Mouse (Mus musculus) kidney, postnatal 25 days (tissue): ENCODE measurements at regions not wholly inside any gene's neighbourhood (a gene's known extent, or its start where the extent isn't known, plus 50 kb on each side); places are given as distances from the start of the nearest gene placed in this dataset.

ENCODE experiments used
- DNase-seq, 2 experiments: peaks; one replicate each; pipeline ENCODE4 v3.0.0; 2021; ENCODE audit warnings: mixed read lengths in 2 of 2

DNA sequence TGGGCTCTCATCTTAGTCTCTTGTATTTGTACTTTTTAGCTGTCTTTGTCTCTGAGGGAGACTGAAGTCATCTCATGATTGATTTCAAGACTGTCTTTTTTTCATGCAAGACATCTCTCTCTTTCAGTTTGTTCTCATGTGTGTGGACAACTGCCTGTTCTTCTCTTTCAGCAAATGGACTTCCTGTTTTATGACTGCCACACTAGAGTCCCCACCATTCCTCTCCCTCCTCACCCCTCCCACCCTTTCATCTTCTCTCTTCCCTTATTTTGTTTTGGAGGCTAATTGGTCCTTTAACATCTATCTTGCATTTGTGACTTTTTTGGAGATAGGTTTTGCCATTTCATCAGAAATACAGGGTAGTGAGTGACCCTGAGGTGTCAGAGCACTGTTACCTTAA lies 311.8 kb upstream of the Gm5148 start:
- DNase-seq, result no peak

DNA sequence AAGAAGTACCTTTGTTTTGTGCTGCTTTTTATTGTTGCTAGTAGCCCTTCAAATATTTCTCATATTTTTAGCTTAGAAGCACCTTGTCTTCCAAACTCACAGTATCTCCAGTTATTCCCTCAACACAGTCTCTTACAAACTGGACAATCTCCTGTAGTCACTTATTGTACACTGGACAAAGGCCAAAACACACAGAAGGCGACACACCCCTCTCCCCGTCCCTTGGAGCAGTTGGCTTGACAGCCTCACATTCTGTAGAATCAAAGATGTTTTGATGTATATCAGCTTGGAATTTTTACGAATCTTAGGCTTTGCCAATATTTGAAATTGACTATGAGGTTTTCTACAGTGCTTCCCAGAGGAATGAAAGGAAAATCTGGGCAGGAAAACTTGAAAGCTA lies 309.8 kb upstream of the Gm5148 start:
- DNase-seq, result no peak

DNA sequence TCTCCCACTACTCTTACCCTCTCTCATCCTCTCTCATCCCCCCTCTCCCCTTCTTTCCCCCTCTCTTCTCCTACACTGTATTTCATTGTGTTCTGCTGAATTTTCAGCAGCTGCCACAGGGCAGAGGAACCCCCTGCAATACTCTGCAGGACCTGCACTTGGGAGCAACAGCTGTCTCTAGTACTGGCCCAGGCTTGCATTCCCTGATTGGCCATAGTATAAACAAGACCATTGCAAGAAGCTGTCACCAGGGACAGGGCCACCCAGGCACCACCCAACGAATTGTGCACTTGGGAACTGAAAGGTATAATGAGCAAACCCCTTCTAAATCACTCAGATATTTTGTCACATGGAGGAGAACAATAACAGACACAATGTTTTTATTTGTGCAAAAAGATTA lies 290.5 kb upstream of the Gm5148 start:
- no peak for DNase-seq

DNA sequence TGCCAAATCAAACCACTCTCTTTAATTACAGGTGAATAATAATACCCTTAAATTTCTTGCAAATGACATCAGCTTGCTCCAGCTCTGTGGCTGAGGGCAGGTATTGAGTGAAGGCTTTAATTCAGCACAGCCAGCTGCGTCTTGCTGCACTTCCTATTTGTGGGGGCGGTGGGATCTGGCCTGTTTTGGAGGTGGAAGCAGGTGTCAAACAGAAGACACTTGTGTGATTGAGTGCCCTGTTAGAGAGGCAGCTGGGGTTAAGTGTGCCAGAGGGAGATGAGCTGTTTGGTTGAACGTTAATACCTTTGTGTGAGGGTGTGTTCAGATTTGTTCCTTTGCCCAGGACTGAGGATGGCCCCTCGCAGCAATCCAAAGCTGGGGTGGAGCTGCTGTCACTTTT lies 284.9 kb upstream of the Gm5148 start:
- no peak for DNase-seq

DNA sequence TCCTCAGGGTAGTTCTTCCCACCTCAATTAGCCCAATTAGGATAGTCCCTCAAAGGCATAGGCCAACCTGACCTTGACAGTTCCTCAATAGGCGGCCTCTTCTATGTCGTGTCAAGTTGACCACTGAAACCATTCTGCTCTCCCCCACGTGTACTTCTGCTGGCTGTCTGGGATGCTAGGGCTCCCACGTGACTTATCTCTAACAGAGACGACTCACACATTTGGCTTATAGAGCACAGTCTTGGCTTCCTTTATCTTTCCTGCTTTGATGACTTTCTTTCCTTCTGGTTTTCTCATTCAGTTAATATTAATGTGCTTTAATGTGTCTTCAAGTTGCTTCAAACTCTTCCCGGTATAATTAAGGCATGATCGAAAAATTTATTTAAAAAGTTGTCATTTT lies 284.0 kb upstream of the Gm5148 start:
- no peak for DNase-seq

DNA sequence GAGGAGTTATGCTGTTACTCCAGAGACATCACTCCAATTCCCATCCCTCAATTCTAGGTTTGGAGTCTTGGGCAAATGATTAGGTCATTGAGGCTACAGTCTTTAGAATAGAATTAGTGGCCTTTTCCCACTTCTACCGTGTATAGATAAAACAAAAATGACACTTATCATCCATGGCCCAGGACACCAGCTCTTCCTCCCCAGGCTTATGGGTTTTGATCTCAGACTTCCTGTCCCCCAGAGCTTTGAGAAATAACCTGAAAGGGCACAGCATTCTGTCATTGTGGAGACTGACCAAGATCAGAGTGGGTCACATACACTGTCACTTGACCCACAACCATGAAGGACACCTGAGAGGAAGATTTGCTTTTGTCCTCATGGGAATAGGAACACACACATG lies 283.3 kb upstream of the Gm5148 start:
- no peak for DNase-seq

DNA sequence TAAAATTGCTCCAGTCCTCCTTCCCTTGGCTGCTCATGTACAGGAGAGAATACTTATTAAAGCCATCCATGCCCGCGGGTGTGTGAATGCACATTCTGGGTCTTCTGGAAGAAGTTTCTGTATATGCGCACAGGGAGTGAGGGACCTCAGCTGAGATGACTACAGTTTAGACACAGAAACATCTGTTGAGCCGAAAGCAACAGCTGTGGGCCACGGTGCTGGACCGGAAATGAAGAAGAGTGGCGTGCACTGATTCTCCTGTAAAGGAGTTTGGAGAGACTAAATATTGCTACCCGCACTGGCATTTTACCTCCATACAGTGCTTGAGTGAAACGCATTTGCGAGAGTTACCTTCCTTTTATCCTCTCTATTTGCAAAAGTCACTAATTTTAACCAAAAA lies 278.0 kb upstream of the Gm5148 start:
- DNase-seq, result no peak

DNA sequence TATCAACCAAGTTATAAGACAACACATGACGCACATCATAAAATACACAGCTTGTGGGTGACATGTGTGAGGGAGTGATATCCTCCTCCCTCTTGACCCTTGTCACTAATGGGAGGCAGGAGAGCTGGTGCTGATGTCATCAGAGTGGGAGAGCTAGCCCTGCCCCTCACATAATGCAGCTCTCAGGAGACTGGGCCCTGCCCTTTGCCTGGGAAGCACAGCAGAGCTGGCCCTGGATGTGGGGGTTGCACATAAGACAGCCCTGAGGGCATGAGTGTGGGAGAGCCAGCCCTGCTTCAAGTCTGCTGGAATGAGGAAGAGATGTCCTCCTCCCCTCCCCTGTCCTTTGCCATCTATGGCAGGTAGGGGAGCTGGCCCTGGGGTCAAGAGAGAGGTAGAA lies 275.5 kb upstream of the Gm5148 start:
- peak in 1 of 2 experiments; percentile 48 for DNase-seq

DNA sequence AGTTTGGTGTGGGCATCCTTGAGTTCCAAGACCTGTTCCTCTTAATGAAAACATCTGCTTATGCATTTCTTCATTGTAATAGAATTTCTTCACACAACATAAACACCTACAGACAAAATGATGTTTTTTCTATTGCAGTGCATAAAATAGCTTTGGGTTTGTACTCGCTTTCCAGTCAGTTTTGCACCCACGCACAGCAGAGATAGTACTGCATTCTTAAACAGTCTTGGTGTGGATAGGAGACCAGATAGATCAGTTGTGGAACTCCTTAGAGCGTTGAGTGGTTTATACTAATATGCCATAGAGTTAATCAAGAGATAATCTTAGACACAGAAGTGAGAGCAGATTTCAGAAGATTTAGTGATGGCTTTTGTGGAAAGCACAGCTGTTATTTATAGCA lies 273.7 kb upstream of the Gm5148 start:
- no peak for DNase-seq

DNA sequence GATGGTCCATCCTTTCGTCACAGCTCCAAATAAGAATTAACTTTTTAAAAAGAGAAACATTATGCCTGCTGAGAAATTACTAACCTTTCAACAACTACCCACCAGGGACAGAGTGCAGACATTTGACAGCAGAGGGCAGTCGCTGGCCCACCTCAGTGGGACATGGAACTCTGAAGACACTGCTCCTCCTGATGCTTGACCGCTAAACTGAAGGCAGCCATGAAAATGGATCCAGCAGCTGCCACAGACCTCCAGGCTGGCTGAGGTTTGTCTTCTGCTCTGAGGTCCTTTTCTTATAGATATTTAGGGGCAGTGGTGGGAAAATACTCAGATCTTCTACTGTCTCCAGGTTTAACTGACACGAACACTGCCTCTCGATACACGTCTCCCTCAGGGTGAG lies 265.7 kb upstream of the Gm5148 start:
- no peak for DNase-seq

DNA sequence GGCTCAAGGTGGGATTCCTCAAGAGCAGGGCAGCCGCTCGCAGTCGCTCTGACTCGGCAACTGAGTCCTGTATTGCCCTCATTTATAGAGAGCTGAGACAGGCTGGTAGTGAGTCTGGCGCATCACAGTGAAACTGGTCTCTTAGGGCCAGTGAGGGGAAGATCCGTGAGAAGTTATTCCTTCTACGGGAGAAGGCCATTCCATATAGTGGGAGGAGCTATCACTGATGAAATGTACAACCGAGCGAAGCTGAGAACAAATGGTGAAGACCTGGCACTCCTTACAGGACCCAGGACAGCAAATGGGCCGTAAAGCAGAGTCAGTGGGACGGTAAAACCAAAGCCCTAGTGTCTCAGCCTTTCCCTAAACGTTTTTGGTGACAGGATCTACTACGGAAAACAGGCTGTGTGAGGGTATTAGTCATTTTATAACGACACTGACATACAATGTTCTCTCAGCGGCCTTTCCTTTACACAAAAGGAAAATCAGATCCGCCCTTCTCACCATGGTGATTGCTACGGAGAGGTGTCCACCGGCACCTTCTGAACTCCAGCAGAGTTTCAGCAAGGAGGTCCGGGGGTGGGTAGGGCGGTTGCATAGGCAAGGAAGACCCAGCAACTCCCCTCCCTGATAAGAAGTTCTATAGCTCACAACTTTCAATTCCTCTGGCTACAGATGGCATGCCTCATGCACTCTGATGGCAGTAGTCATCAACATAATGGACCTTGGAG lies 263.6 kb upstream of the Gm5148 start:
- DNase-seq, result no peak

DNA sequence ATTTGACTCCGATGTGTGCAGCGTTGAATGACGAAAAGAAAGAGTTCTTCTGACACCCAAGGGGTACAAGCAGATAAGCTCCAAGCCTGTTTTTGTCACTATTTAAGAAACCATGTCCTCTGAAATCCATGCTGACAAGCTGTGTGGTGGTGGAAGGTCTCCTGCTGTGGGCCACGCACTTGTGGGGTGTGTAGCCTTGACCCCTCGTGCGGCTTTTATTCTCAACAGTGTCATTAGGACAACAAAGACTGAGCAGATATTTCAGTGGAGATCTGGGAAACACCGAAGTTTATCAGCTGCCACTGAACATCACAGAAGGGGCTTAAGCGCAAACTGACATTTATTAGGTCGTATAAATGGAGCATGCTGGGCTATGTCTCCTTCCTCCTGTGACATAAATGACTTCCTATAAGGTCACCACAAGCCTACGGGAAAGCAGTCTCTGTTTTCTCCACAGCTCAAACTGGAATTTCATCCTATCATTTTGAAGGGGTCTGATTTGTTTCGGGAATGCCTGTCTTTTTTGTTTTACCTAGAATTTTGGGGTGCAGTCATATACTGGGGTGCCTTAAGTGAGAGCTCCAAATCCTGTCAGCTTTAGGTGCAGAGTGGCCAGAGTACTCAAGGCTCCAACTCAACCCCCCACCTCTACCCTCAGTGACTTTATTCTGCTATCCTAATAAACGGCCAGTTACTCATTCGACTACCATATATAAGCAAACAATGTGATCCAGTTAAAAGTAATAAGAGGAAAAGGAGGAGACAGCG lies 262.9 kb upstream of the Gm5148 start:
- DNase-seq, result no peak

DNA sequence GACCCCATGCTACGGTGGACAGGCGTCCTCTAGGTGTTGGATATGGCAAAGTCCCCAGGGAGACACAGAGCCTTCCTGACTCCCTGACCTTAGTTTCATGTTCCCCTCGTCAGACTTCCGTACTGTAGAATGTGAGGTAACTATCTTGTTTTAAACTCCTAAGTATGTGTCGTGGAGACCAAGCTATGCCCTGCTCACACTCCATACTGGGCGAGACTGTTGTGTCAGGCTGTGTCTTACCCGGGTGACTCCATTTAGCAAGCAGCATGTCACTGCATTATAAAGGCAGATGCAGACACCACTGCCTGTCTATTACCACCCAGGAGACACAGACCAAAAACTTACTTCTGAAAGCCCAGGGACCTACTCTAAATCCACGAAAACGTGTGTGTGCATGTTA lies 260.4 kb upstream of the Gm5148 start:
- no peak for DNase-seq

DNA sequence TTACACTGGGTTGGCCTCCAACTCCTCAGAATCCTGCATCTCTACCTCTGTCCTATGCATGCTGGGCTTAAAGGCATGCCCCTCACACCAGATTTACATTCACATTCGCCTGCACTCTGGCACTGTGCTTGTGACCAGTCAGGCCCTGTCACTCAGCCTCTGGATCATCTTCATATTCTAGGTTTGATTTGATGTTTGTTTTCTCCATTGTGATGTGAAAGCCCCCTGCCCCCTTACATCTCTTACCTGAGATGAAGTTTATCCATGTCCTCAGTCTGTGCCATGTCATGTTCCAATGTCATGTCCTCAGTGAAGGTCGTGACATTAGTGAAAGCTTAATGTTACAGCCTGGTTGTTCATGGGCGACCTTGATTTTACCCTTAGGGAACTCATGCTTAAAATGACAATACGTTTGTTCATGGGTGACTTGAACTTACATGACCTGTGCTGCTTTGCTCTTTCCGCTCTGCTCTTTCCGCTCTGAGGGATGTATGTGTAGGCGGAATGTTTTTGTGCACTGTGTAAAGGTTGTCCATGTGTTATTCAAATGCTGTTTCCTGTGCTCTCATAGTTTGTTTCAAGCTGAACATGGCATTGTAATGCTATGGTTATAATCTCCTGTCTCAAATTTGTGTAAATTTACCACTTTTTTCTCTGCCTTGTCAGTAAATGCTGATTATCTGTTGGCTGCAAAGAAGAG lies 257.3 kb upstream of the Gm5148 start:
- no peak for DNase-seq

DNA sequence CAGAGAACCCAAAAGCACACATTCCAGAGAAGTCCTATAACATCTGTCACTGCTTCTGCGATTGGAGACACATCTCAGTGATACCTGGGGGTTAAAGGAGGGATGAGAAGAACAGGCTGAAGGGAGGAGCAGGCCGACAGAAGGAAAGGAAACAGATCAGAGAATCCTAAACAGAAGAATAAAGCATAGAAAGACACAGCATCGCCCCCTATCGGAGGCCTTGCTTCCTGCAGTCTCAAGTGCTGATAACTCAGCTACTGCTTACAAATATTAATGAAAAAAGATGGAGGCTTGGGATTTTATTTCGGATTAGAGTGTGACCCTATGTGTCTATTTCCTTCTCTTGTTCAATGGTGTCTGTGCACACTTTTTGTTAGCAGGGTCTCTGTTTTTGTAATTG lies 255.6 kb upstream of the Gm5148 start:
- peak in 1 of 2 experiments; percentile 47 for DNase-seq

DNA sequence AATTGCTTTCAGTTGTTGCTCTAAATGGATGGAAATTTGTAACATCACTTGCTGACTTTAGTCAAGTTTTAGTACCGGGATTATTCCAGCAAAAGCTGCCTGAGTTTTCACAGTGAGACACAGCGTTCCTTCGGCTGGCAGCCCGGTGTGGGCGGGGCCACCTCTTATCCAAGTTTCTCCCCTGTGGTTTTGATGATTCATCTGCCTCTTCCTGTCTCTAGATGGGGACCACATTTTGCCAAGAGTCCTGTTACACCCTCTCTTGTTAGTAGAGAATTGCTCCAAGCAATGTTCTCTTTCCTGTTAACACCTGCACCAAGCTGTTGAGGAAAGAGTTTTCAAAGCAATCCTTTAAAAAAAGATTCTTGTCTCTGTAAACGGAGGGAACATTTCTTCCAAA lies 254.2 kb upstream of the Gm5148 start:
- DNase-seq, result peak; percentile 80 to 87

DNA sequence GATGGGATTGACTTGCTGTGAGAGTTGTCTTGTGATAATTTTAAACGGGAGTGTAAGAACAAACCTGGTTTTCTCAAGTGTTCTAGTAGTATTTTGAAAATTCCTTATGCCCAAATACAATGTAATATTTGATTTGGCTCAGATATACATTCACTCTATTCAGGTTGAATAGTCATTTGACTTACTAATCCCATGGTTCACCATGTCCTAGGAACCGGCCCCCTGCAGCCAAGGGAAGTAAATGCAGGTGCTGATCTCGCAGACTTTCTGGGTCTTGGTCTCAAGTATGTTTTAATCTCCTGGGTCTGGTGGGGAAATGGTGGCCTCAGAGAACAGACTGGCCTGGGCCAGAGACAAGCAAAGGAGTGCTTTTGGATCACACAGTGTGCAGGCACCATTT lies 253.2 kb upstream of the Gm5148 start:
- DNase-seq, result no peak

DNA sequence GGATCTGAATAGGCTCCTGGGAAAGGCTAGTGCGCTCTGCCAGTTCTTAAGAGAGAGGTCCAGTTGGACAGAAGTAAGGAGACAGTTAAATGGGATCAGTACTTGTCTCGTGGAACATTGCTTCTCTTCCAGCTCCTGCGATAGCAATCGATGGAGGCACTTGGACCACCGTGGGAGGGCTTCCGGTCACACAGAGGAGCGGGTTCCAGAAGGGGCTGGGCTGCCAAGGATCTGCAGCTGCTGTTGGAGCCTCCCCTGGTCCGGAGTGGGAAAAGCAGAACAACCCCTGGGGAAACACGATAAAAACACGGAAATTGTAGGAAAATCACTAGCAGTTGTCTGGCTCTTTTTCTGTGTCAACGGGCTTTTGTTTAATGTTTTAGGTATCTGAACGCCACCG lies 252.3 kb upstream of the Gm5148 start:
- DNase-seq, result peak; percentile 72 to 86

DNA sequence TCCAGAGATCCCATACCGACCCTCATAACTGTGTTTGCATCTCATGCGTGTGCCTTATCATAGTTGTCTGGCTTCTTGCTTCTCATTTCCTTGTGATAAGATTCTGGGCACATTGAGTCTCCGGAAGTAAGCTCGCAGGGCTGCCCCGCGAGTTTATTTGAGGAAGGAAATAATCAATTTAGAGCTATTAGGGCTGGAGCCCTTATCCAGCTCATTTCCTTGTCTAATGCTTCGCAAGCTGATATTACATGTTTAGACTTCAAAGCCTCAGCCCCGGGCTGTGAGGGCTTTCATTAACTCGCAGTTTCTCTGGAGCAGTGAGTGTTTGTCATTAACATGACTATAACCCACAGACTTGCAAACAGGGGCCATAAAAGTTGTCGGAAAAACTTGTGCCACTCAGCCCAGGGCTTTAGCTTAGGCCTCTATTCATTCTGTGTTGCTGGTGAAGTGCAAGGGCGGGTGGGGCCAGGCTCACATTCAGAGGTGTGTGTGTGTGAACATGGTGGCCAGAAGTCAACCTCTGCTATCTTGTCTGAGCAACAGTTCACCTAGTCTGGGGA lies 251.0 kb upstream of the Gm5148 start:
- peak; percentile 23 to 56 for DNase-seq

DNA sequence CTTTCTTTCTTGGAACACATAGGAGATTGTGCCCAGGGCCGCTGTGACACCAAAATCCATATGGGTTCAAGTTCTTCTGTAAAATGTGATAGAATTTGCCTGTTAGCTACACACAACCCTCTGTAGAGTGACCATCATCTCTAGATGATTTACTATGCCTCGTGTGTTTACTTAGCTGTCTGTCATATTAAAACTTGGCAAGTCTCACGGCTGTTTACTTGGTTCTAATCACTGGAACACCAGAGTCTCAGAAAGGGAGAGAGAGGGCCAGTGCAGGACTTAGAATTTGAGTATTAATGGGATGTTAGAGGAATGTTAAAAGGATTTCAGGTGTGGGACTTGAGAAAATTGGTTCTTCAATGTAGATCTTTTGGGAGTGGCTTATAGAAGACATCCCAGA lies 248.6 kb upstream of the Gm5148 start:
- DNase-seq, result no peak

DNA sequence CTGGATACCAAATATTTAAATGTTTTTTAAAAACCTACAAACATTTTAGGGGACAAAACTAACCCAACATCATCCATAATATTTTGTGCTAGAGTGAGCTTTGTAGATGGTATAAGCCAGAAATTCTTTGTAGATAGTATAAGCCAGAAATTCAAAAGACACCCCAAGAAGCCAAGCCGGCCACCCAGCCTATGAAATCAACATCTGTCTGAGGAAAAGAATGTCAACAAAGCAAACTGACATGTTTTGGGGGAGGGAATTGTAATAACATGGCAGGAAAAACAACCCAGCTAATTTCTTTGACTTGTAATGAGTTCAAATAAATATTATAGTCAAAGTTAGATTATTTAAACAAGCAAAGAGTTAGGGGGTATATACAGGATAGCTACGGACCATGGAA lies 246.9 kb upstream of the Gm5148 start:
- no peak for DNase-seq

DNA sequence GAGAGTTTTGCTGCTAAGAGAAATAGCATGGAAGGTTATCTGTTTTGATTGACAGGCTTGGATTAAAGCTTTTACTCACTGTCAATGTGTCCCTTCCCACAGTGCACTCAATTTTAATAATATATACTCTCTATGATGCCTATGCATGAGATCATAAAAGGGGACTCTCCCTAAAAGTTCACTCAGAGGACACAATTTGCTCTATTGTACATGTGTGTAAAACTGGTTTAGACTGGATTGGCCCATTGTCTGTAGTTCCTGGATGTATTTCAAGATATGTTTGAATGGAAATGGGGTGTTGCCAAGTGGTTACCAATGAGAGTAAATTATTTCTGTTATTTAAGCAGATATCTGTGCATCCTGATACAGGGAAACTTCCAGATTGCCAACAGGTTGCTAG lies 244.4 kb upstream of the Gm5148 start:
- no peak for DNase-seq

DNA sequence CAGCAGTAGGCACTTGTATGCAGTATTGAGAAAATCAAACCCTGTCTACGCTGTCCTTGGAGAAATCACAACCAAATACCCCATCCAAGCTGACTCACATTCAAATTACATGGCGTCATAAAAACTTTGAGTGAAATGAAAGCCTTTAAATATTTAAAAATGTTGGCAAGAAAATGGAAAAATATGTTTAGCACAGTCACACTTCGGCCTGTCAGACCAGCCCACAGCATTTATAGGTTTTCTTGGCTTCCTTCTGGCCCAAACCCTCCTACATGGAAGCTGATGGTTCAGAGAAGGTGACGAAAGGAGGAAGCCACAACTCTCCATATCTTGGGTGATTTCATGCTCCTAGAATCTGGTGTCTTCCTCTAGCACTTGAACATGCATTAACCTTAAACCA lies 240.9 kb upstream of the Gm5148 start:
- DNase-seq, result no peak

DNA sequence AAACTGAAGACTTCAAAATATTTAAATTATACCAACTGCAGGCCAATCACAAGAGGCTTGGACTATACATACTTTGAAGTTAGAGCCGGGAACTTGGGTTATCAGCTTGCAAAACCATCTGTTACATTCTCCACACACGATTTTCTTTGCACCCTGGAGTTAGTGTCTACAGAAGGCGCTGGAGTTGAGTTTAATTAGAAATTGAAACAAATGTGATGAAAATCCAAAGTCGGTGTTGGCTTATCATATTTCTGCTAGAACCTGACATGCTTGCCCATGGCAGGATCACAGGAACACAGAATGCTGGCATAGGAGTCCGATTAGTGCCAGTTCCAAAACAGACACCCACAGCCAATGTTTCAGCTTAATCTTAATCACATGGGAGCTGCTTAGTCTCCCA lies 239.8 kb upstream of the Gm5148 start:
- DNase-seq, result no peak
